Mouse (Mus musculus) liver, postnatal 0 days (tissue): ENCODE measurements around the gene Enthd1. TPM values are rescaled to one million over a fixed set of nuclear protein-coding genes. Genes with fewer than 3 reads are reported as not detected.

Experiments used
- ATAC-seq: fragments of 200-750 bp; cut with Nextera tagmentation; 2 replicates; pipeline ENCODE4 v1.8.0; 2017; ENCODE audit warnings: mild to moderate bottlenecking, moderate library complexity
- DNase-seq: peaks from one replicate; pipeline ENCODE4 v3.0.0-alpha.2; 2016
- H3K27ac ChIP-seq: fragments of 300-500 bp; sonication (generic); 2 replicates; pipeline ENCODE4 v1.5.1; 2014; ENCODE audit warnings: antibody characterized with exemption, moderate library complexity, mild to moderate bottlenecking, low read depth
- H3K27me3 ChIP-seq: fragments of 300-500 bp; sonication (generic); 2 replicates; pipeline ENCODE4 v1.6.1; 2014; ENCODE audit warnings: low read length, control low read depth, mixed read lengths; ENCODE audit not compliant: insufficient read depth
- H3K36me3 ChIP-seq: fragments of 300-500 bp; sonication (generic); replicated peaks from 2 replicates; pipeline ENCODE4 v1.6.1; 2014; ENCODE audit warnings: mild to moderate bottlenecking, control low read depth, low read length, moderate library complexity, mixed read lengths; ENCODE audit not compliant: insufficient read depth
- H3K4me1 ChIP-seq: fragments of 300-500 bp; sonication (generic); 2 replicates; pipeline ENCODE4 v1.6.1; 2014; ENCODE audit warnings: antibody characterized with exemption, mild to moderate bottlenecking, control low read depth; ENCODE audit not compliant: insufficient read depth
- H3K4me2 ChIP-seq: fragments of 300-500 bp; sonication (generic); 2 replicates; pipeline ENCODE4 v1.6.1; 2014; ENCODE audit warnings: low read depth, mild to moderate bottlenecking, low read length, moderate library complexity, mixed read lengths
- H3K4me3 ChIP-seq: fragments of 300-500 bp; sonication (generic); 2 replicates; pipeline ENCODE4 v1.5.1; 2014; ENCODE audit warnings: low read depth, low read length
- H3K9ac ChIP-seq: fragments of 300-500 bp; sonication (generic); replicated peaks from 2 replicates; pipeline ENCODE4 v1.6.1; 2014; ENCODE audit warnings: mild to moderate bottlenecking, moderate library complexity
- H3K9me3 ChIP-seq: fragments of 300-500 bp; sonication (generic); 2 replicates; pipeline ENCODE4 v1.6.1; 2016; ENCODE audit warnings: mild to moderate bottlenecking, control low read depth, low read length, mixed read lengths
- CTCF ChIP-seq: sonication (generic); IDR thresholded peaks from 2 replicates; pipeline ENCODE4 v1.5.1; 2016; ENCODE audit warnings: antibody characterized with exemption, low read depth
- EP300 ChIP-seq: IDR thresholded peaks from 2 replicates; pipeline ENCODE4 v1.6.1; 2016; ENCODE audit warnings: antibody characterized with exemption, low read depth, mild to moderate bottlenecking
- WGBS: fragments of 180-500 bp; shearing (Covaris S2); extraction: QIAGEN DNeasy Blood & Tissue Kit; methylation state at CpG from one replicate; pipeline ENCODE4 v1.1.7; 2014; ENCODE audit not compliant: insufficient replicate concordance; 5-methylcytosine and 5-hydroxymethylcytosine counted together
- polyA plus RNA-seq: library from polyadenylated mRNA; unstranded; fragments of >200 nt; fragmentation: Nextera tagmentation; extraction: Ambion mirVana; gene quantifications from 2 replicates; pipeline ENCODE4 v1.2.1, GENCODE M21; 2015

Gene Enthd1
- polyA plus RNA-seq, 1 experiment from 2014 or later, result not detected

GRCm38 (mm10) chr15:80563634-80564208 lies 1.2 kb downstream of the Enthd1 start:
- 75% methylated on average over 6 of the region's 6 CpGs for WGBS
- no peaks in the 10 kb centered on the region for H3K4me1 ChIP-seq
- TF ChIP-seq EP300 (no peak), CTCF (peak; percentile 62)
- H3K27ac ChIP-seq, result no peak overlapping the region
- H3K27me3 ChIP-seq, result 0 out of 2 replicates have a peak, but pooled peaks cover 4% of the 10 kb centered on the region
- H3K36me3 ChIP-seq, result no peaks in the 10 kb centered on the region
- H3K9ac ChIP-seq, result no peak overlapping the region
- H3K9me3 ChIP-seq, result no peaks in the 10 kb centered on the region
- no peak overlapping the region for H3K4me3 ChIP-seq
- H3K4me2 ChIP-seq, result no peak overlapping the region
- ATAC-seq, result no peak
- DNase-seq, result peak; percentile 28

- DNase-seq (no peak), ATAC-seq (no peak)
- H3K4me3 ChIP-seq, result no peak overlapping the region
- no peaks in the 10 kb centered on the region for H3K4me1 ChIP-seq
- H3K4me2 ChIP-seq, result no peak overlapping the region
- 0 out of 2 replicates have a peak, but pooled peaks cover 4% of the 10 kb centered on the region for H3K27me3 ChIP-seq
- H3K9ac ChIP-seq, result no peak overlapping the region
- H3K27ac ChIP-seq, result no peak overlapping the region
- no peaks in the 10 kb centered on the region for H3K36me3 ChIP-seq
- TF ChIP-seq EP300 (no peak), CTCF (no peak)
- 70% methylated on average over 3 of the region's 3 CpGs for WGBS
- no peaks in the 10 kb centered on the region for H3K9me3 ChIP-seq
Measured at GRCm38 (mm10) chr15:80562446-80562845, 2.5 kb downstream of the Enthd1 start.

- Histone ChIP-seq H3K27ac (no peak overlapping the region), H3K4me1 (no peaks in the 10 kb centered on the region), H3K9ac (no peak overlapping the region), H3K27me3 (0 out of 2 replicates have a peak, but pooled peaks cover 4% of the 10 kb centered on the region), H3K9me3 (no peaks in the 10 kb centered on the region), H3K4me3 (no peak overlapping the region), H3K36me3 (no peaks in the 10 kb centered on the region), H3K4me2 (no peak overlapping the region)
- no peak for ATAC-seq
- TF ChIP-seq EP300, result no peak
- 41% methylated on average over 15 of the region's 15 CpGs for WGBS
- no peak for DNase-seq
Measured at GRCm38 (mm10) chr15:80560646-80561580, 4.0 kb downstream of the Enthd1 start.

GRCm38 (mm10) chr15:80559978-80560377 lies 5.0 kb downstream of the Enthd1 start:
- H3K36me3 ChIP-seq, result no peaks in the 10 kb centered on the region
- H3K27me3 ChIP-seq, result 0 out of 2 replicates have a peak, but pooled peaks cover 3% of the 10 kb centered on the region
- WGBS, result 33% methylated on average over 14 of the region's 14 CpGs
- H3K4me2 ChIP-seq, result no peak overlapping the region
- DNase-seq, result no peak
- H3K9me3 ChIP-seq, result no peaks in the 10 kb centered on the region
- no peak overlapping the region for H3K27ac ChIP-seq
- ATAC-seq, result no peak
- H3K9ac ChIP-seq, result no peak overlapping the region
- no peaks in the 10 kb centered on the region for H3K4me1 ChIP-seq
- H3K4me3 ChIP-seq, result no peak overlapping the region
- TF ChIP-seq CTCF, result no peak

- DNase-seq (no peak), ATAC-seq (no peak)
- Histone ChIP-seq H3K4me1 (no peaks in the 10 kb centered on the region), H3K4me3 (no peak overlapping the region), H3K9me3 (no peaks in the 10 kb centered on the region), H3K27me3 (no peaks in the 10 kb centered on the region), H3K27ac (no peak overlapping the region), H3K4me2 (no peak overlapping the region), H3K9ac (no peak overlapping the region), H3K36me3 (no peaks in the 10 kb centered on the region)
- no peak for TF ChIP-seq EP300
- TF ChIP-seq CTCF, result no peak
- WGBS, result 41% methylated on average over 12 of the region's 12 CpGs
Measured at GRCm38 (mm10) chr15:80559534-80559933, 5.4 kb downstream of the Enthd1 start.

- WGBS, result 71% methylated on average over 4 of the region's 4 CpGs
- no peaks in the 10 kb centered on the region for H3K36me3 ChIP-seq
- TF ChIP-seq EP300 (no peak), CTCF (peak; percentile 49)
Measured at GRCm38 (mm10) chr15:80557745-80558144, 7.2 kb downstream of the Enthd1 start.

More at GRCm38 (mm10) chr15:80557745-80558144, 7.2 kb downstream of the Enthd1 start:
- Histone ChIP-seq H3K9me3 (no peaks in the 10 kb centered on the region), H3K9ac (no peak overlapping the region), H3K4me1 (no peaks in the 10 kb centered on the region), H3K4me2 (no peak overlapping the region), H3K4me3 (no peak overlapping the region), H3K27me3 (no peaks in the 10 kb centered on the region), H3K27ac (no peak overlapping the region)
- ATAC-seq (no peak), DNase-seq (no peak)
